Mouse (Mus musculus) lung, embryonic 16.5 days (tissue): ENCODE results near the gene Ap1m1. TPM values are rescaled to one million over a fixed set of nuclear protein-coding genes. Genes with fewer than 3 reads are reported as not detected.

Experiments used
- ATAC-seq: fragments of 200-750 bp; cut with Nextera tagmentation; 2 replicates; pipeline ENCODE4 v1.8.0; 2017; ENCODE audit warnings: low read depth, mild to moderate bottlenecking, moderate library complexity
- H3K27ac ChIP-seq: fragments of 300-500 bp; sonication (generic); 2 replicates; pipeline ENCODE4 v1.5.1; 2014; ENCODE audit warnings: mild to moderate bottlenecking, control low read depth, low read length
- H3K27me3 ChIP-seq: fragments of 300-500 bp; sonication (generic); 2 replicates; pipeline ENCODE4 v1.6.1; 2014; ENCODE audit warnings: low read depth, low read length, mixed read lengths; ENCODE audit not compliant: control insufficient read depth, insufficient read depth
- H3K36me3 ChIP-seq: fragments of 300-500 bp; sonication (generic); 2 replicates; pipeline ENCODE4 v1.6.1; 2014; ENCODE audit warnings: low read length; ENCODE audit not compliant: control insufficient read depth, insufficient read depth
- H3K4me1 ChIP-seq: fragments of 300-500 bp; sonication (generic); replicated peaks from 2 replicates; pipeline ENCODE4 v1.6.1; 2014; ENCODE audit warnings: low read length, mixed read lengths; ENCODE audit not compliant: control insufficient read depth, insufficient read depth
- H3K4me2 ChIP-seq: fragments of 300-500 bp; sonication (generic); 2 replicates; pipeline ENCODE4 v1.6.1; 2014; ENCODE audit warnings: low read depth, low read length, control low read depth
- H3K4me3 ChIP-seq: fragments of 300-500 bp; sonication (generic); 2 replicates; pipeline ENCODE4 v1.5.1; 2014; ENCODE audit warnings: mild to moderate bottlenecking, low read length, control low read depth
- H3K9ac ChIP-seq: fragments of 300-500 bp; sonication (generic); 2 replicates; pipeline ENCODE4 v1.6.1; 2014; ENCODE audit warnings: low read length, control low read depth
- H3K9me3 ChIP-seq: fragments of 300-500 bp; sonication (generic); 2 replicates; pipeline ENCODE4 v1.6.1; 2016; ENCODE audit warnings: low read length; ENCODE audit not compliant: control insufficient read depth
- WGBS: fragments of 180-500 bp; shearing (Covaris S2); extraction: QIAGEN DNeasy Blood & Tissue Kit; methylation state at CpG from one replicate; pipeline ENCODE4 v1.1.7; 2014; 5-methylcytosine and 5-hydroxymethylcytosine counted together
- polyA plus RNA-seq: library from polyadenylated mRNA; unstranded; fragments of >200 nt; fragmentation: Nextera tagmentation; extraction: Ambion mirVana; gene quantifications from 2 replicates; pipeline ENCODE4 v1.2.1, GENCODE M21; 2015

The Ap1m1 gene
- polyA plus RNA-seq, 1 experiment from 2014 or later = 98.3 TPM

- Histone ChIP-seq H3K9me3 (no peaks in the 10 kb centered on the region), H3K27ac (peak overlapping the region; percentile 81), H3K36me3 (no peaks in the 10 kb centered on the region), H3K4me3 (no peak overlapping the region), H3K9ac (no peak overlapping the region), H3K4me1 (peaks cover 10% of the 10 kb centered on the region), H3K27me3 (no peaks in the 10 kb centered on the region), H3K4me2 (no peak overlapping the region)
- peak; percentile 97 for ATAC-seq
- WGBS = 24% methylated on average over 8 of the region's 8 CpGs
Measured at GRCm38 (mm10) chr8:72295679-72296078, 55.9 kb downstream of the Ap1m1 start.

- WGBS = 81% methylated on average over 8 of the region's 8 CpGs
- Histone ChIP-seq H3K27ac (no peak overlapping the region), H3K4me1 (peaks cover 10% of the 10 kb centered on the region), H3K9me3 (no peaks in the 10 kb centered on the region), H3K4me2 (no peak overlapping the region), H3K36me3 (no peaks in the 10 kb centered on the region), H3K9ac (no peak overlapping the region), H3K4me3 (no peak overlapping the region), H3K27me3 (no peaks in the 10 kb centered on the region)
- ATAC-seq = no peak
Measured at GRCm38 (mm10) chr8:72296561-72296960, 56.7 kb downstream of the Ap1m1 start.

GRCm38 (mm10) chr8:72298928-72299327, 59.1 kb downstream of the Ap1m1 start:
- H3K4me2 ChIP-seq = no peak overlapping the region
- ATAC-seq = no peak
- no peak overlapping the region for H3K4me3 ChIP-seq
- H3K4me1 ChIP-seq = peaks cover 17% of the 10 kb centered on the region
- H3K9ac ChIP-seq = no peak overlapping the region
- no peaks in the 10 kb centered on the region for H3K27me3 ChIP-seq
- H3K27ac ChIP-seq = no peak overlapping the region
- no peaks in the 10 kb centered on the region for H3K9me3 ChIP-seq
- 75% methylated on average over 1 of the region's 1 CpGs for whole genome bisulfite sequencing
- no peaks in the 10 kb centered on the region for H3K36me3 ChIP-seq

- H3K27ac ChIP-seq = 0 out of 2 replicates have a peak overlapping the region, but pooled peaks have one; percentile 3
- H3K9ac ChIP-seq = no peak overlapping the region
- no peak for ATAC-seq
- no peaks in the 10 kb centered on the region for H3K36me3 ChIP-seq
- peaks cover 12% of the 10 kb centered on the region for H3K4me1 ChIP-seq
- WGBS = 66% methylated on average over 9 of the region's 9 CpGs
- no peak overlapping the region for H3K4me3 ChIP-seq
- H3K9me3 ChIP-seq = no peaks in the 10 kb centered on the region
- H3K4me2 ChIP-seq = no peak overlapping the region
- H3K27me3 ChIP-seq = no peaks in the 10 kb centered on the region
Measured at GRCm38 (mm10) chr8:72300654-72301400, 61.0 kb downstream of the Ap1m1 start.

GRCm38 (mm10) chr8:72301497-72301896, 61.7 kb downstream of the Ap1m1 start:
- ATAC-seq = no peak
- H3K27ac ChIP-seq = no peak overlapping the region
- H3K27me3 ChIP-seq = no peaks in the 10 kb centered on the region
- H3K9me3 ChIP-seq = no peaks in the 10 kb centered on the region
- peaks cover 8% of the 10 kb centered on the region; the same call in 1 of the 2 replicates for H3K4me1 ChIP-seq
- no peak overlapping the region for H3K4me2 ChIP-seq
- H3K9ac ChIP-seq = no peak overlapping the region
- WGBS = 80% methylated on average over 5 of the region's 5 CpGs
- H3K36me3 ChIP-seq = no peaks in the 10 kb centered on the region
- H3K4me3 ChIP-seq = no peak overlapping the region

- 62% methylated on average over 8 of the region's 8 CpGs for WGBS
- no peaks in the 10 kb centered on the region for H3K36me3 ChIP-seq
- H3K27me3 ChIP-seq = no peaks in the 10 kb centered on the region
- no peak overlapping the region for H3K9ac ChIP-seq
- peak overlapping the region; percentile 7 for H3K27ac ChIP-seq
- H3K9me3 ChIP-seq = no peaks in the 10 kb centered on the region
- H3K4me1 ChIP-seq = peaks cover 8% of the 10 kb centered on the region; the same call in 1 of the 2 replicates
- peak; percentile 43 for ATAC-seq
- H3K4me3 ChIP-seq = no peak overlapping the region
- H3K4me2 ChIP-seq = peak overlapping the region; percentile 18; the same call in 1 of the 2 replicates
Measured at GRCm38 (mm10) chr8:72302986-72303612, 63.3 kb downstream of the Ap1m1 start.

GRCm38 (mm10) chr8:72303633-72304032, 63.8 kb downstream of the Ap1m1 start:
- Histone ChIP-seq H3K4me3 (no peak overlapping the region), H3K27me3 (no peaks in the 10 kb centered on the region), H3K4me2 (peak overlapping the region; percentile 18; the same call in 1 of the 2 replicates), H3K9me3 (no peaks in the 10 kb centered on the region), H3K4me1 (peaks cover 10% of the 10 kb centered on the region; the same call in 1 of the 2 replicates), H3K9ac (no peak overlapping the region), H3K27ac (peak overlapping the region; percentile 7; the same call in 1 of the 2 replicates), H3K36me3 (no peaks in the 10 kb centered on the region)
- 29% methylated on average over 8 of the region's 8 CpGs for WGBS
- ATAC-seq = peak; percentile 88

GRCm38 (mm10) chr8:72305210-72305905, 65.5 kb downstream of the Ap1m1 start, which contains the start of gene Gm10282:
Gene Gm10282, minus strand, starts transcription at chr8:72305260.
- H3K36me3 ChIP-seq = no peaks in the 10 kb centered on the region
- no peaks in the 10 kb centered on the region for H3K9me3 ChIP-seq
- H3K4me1 ChIP-seq = peaks cover 10% of the 10 kb centered on the region; the same call in 1 of the 2 replicates
- ATAC-seq = no peak
- no peak within 1 kb of the TSS for H3K9ac ChIP-seq
- H3K27me3 ChIP-seq = no peaks in the 10 kb centered on the region
- H3K4me3 ChIP-seq = no peak within 1 kb of the TSS
- 68% methylated on average over 15 of the region's 16 CpGs for WGBS
- H3K27ac ChIP-seq = no peak within 1 kb of the TSS
- no peak within 1 kb of the TSS for H3K4me2 ChIP-seq

GRCm38 (mm10) chr8:72306913-72307312, 67.1 kb downstream of the Ap1m1 start:
- H3K36me3 ChIP-seq = no peaks in the 10 kb centered on the region
- H3K27me3 ChIP-seq = no peaks in the 10 kb centered on the region
- H3K4me1 ChIP-seq = peaks cover 10% of the 10 kb centered on the region; the same call in 1 of the 2 replicates
- ATAC-seq = no peak
- no peak overlapping the region for H3K9ac ChIP-seq
- H3K9me3 ChIP-seq = no peaks in the 10 kb centered on the region
- no peak overlapping the region for H3K27ac ChIP-seq
- no peak overlapping the region for H3K4me2 ChIP-seq
- no peak overlapping the region for H3K4me3 ChIP-seq
- 62% methylated on average over 5 of the region's 5 CpGs for WGBS
